8 mouse cellular contexts compared by ENCODE assay signal in genomic region chr8:119698960-119699359, GRCm38 (mm10). TPM values are rescaled to one million over a fixed set of nuclear protein-coding genes. Genes with fewer than 3 reads are reported as not detected.
A peak's percentile ranks its signal among the peaks of the same experiment; 100 is the strongest.
DNase-seq lines count a peak whose midpoint lies in the region; ATAC-seq and TF ChIP-seq lines count a peak whose summit lies in the region.

No protein-coding gene starts in this region.

- H3K27ac ChIP-seq in forebrain, embryonic 11.5 days (ENCODE audit: low read depth, low read length) = no peak overlapping the region
- no peak overlapping the region for H3K27ac ChIP-seq in forebrain, embryonic 16.5 days (ENCODE audit: low read length)
- H3K27ac ChIP-seq in cortical plate, adult 2 months (ENCODE audit: insufficient read depth, low read length) = no peak overlapping the region
- H3K27ac ChIP-seq in heart, embryonic 16.5 days (ENCODE audit: low read length) = no peak overlapping the region
- no peak overlapping the region for H3K27ac ChIP-seq in limb, embryonic 13.5 days

- H3K27me3 ChIP-seq in forebrain, embryonic 11.5 days (ENCODE audit: control insufficient read depth, insufficient read depth, low read length) = peaks cover 29% of the 10 kb centered on the region
- peaks cover 33% of the 10 kb centered on the region for H3K27me3 ChIP-seq in forebrain, embryonic 16.5 days (replicated peaks; ENCODE audit: control insufficient read depth, insufficient read depth, low read length)
- H3K27me3 ChIP-seq in heart, embryonic 16.5 days (ENCODE audit: control insufficient read depth, insufficient read depth, low read length) = peaks cover 47% of the 10 kb centered on the region
- peaks cover 63% of the 10 kb centered on the region for H3K27me3 ChIP-seq in limb, embryonic 13.5 days

- H3K9ac ChIP-seq in forebrain, embryonic 11.5 days (ENCODE audit: low read length) = no peak overlapping the region
- no peak overlapping the region for H3K9ac ChIP-seq in forebrain, embryonic 16.5 days (replicated peaks; ENCODE audit: low read depth, low read length)
- no peak overlapping the region for H3K9ac ChIP-seq in heart, embryonic 16.5 days (ENCODE audit: low read length)
- 0 out of 2 replicates have a peak overlapping the region, but pooled peaks have one; percentile 39 for H3K9ac ChIP-seq in limb, embryonic 13.5 days

- no peaks in the 10 kb centered on the region for H3K36me3 ChIP-seq in forebrain, embryonic 11.5 days (ENCODE audit: control insufficient read depth, insufficient read depth, low read length)
- H3K36me3 ChIP-seq in forebrain, embryonic 16.5 days (ENCODE audit: control insufficient read depth, insufficient read depth) = no peaks in the 10 kb centered on the region
- H3K36me3 ChIP-seq in heart, embryonic 16.5 days (ENCODE audit: control insufficient read depth, insufficient read depth) = no peaks in the 10 kb centered on the region
- H3K36me3 ChIP-seq in limb, embryonic 13.5 days = no peaks in the 10 kb centered on the region

- TF ChIP-seq POLR2A in cortical plate, adult 2 months (IDR thresholded peaks at IDR 0.05; ENCODE audit: extremely low read depth, insufficient read depth, low read length) = no peak

- no peaks in the 10 kb centered on the region for H3K9me3 ChIP-seq in forebrain, embryonic 11.5 days (ENCODE audit: control insufficient read depth, low read length)
- H3K9me3 ChIP-seq in forebrain, embryonic 16.5 days (ENCODE audit: control insufficient read depth, low read length) = no peaks in the 10 kb centered on the region
- no peaks in the 10 kb centered on the region for H3K9me3 ChIP-seq in heart, embryonic 16.5 days (replicated peaks; ENCODE audit: control insufficient read depth, low read length)
- H3K9me3 ChIP-seq in limb, embryonic 13.5 days = no peaks in the 10 kb centered on the region

- TF ChIP-seq CTCF in cortical plate, adult 2 months (IDR thresholded peaks at IDR 0.05; ENCODE audit: extremely low read depth, insufficient read depth, low read length) = peak; percentile 61

- H3K4me3 ChIP-seq in forebrain, embryonic 11.5 days (ENCODE audit: low read depth, low read length) = no peak overlapping the region
- H3K4me3 ChIP-seq in forebrain, embryonic 16.5 days (replicated peaks; ENCODE audit: low read length) = no peak overlapping the region
- H3K4me3 ChIP-seq in cortical plate, adult 2 months (ENCODE audit: insufficient read depth, low read length) = no peak overlapping the region
- H3K4me3 ChIP-seq in heart, embryonic 16.5 days (ENCODE audit: low read length) = no peak overlapping the region
- H3K4me3 ChIP-seq in limb, embryonic 13.5 days = peak overlapping the region; percentile 27; the same call in 1 of the 2 replicates

- no peaks in the 10 kb centered on the region; the same call in 1 of the 2 replicates for H3K4me1 ChIP-seq in forebrain, embryonic 11.5 days (replicated peaks; ENCODE audit: control insufficient read depth, insufficient read depth, low read length)
- no peaks in the 10 kb centered on the region for H3K4me1 ChIP-seq in forebrain, embryonic 16.5 days (replicated peaks; ENCODE audit: control insufficient read depth, insufficient read depth, low read length)
- no peaks in the 10 kb centered on the region for H3K4me1 ChIP-seq in cortical plate, adult 2 months (ENCODE audit: control insufficient read depth, insufficient read depth, low read length)
- H3K4me1 ChIP-seq in heart, embryonic 16.5 days (ENCODE audit: control insufficient read depth, insufficient read depth, low read length) = peaks cover 2% of the 10 kb centered on the region; the same call in 1 of the 2 replicates
- peaks cover 27% of the 10 kb centered on the region for H3K4me1 ChIP-seq in limb, embryonic 13.5 days

- WGBS in forebrain, embryonic 11.5 days = under 1% methylated on average over 11 of the region's 12 CpGs
- WGBS in forebrain, embryonic 16.5 days = 2% methylated on average over 12 of the region's 12 CpGs
- WGBS in heart, embryonic 16.5 days = 2% methylated on average over 12 of the region's 12 CpGs
- 4% methylated on average over 12 of the region's 12 CpGs for whole genome bisulfite sequencing in limb, embryonic 13.5 days

- no peak for ATAC-seq in forebrain, embryonic 11.5 days (replicated peaks; ENCODE audit: low FRiP score)
- ATAC-seq in forebrain, embryonic 16.5 days = no peak
- ATAC-seq in heart, embryonic 16.5 days (replicated peaks; ENCODE audit: extremely low read depth, insufficient read depth, low FRiP score) = no peak
- ATAC-seq in limb, embryonic 13.5 days (ENCODE audit: low FRiP score, low read depth) = no peak

- DNase-seq in forebrain, embryonic 11.5 days (ENCODE audit: low spot score) = peak; percentile 71
- DNase-seq in CD4-positive helper T cell, adult 2 months (ENCODE audit: low read depth, low spot score) = peak; percentile 44
- peak; percentile 43 to 58 for DNase-seq in natural killer cell, adult 2 months (ENCODE audit: low spot score in 2 of 2)
- peak; percentile 72 for DNase-seq in urinary bladder, postnatal 14 days (ENCODE audit: low spot score)

- no peak overlapping the region for H3K4me2 ChIP-seq in forebrain, embryonic 11.5 days (ENCODE audit: low read depth, low read length, severe bottlenecking)
- no peak overlapping the region for H3K4me2 ChIP-seq in forebrain, embryonic 16.5 days (ENCODE audit: low read length)
- peak overlapping the region; percentile 14; the same call in 1 of the 2 replicates for H3K4me2 ChIP-seq in heart, embryonic 16.5 days (ENCODE audit: low read depth, low read length)
- peak overlapping the region; percentile 51 for H3K4me2 ChIP-seq in limb, embryonic 13.5 days (replicated peaks)

RNA-seq across cellular contexts. Expression of gene Atp2c2, which starts 0.8 kb away (rescaled TPM):
- polyA plus RNA-seq in forebrain, embryonic 11.5 days (2014; fragmentation: Nextera tagmentation; extraction: Ambion mirVana) = 1.0 and 1.7 TPM in 2 replicates
- 0.06 and 0.14 TPM in 2 replicates for polyA plus RNA-seq in forebrain, embryonic 16.5 days (2015; fragmentation: Nextera tagmentation; extraction: Ambion mirVana)
- 0.96 and 1.1 TPM in 2 replicates for polyA plus RNA-seq in cortical plate, adult 2 months (2012; rRNA removed)
- polyA plus RNA-seq in heart, embryonic 16.5 days (2015; fragmentation: Nextera tagmentation; extraction: Ambion mirVana) = 0.26 and 0.69 TPM in 2 replicates
- 2.0 and 2.6 TPM in 2 replicates for polyA plus RNA-seq in limb, embryonic 13.5 days (2015; fragmentation: Nextera tagmentation; extraction: Ambion mirVana)

RNA-seq across cellular contexts. Expression of gene Wfdc1, which starts 32.8 kb away (rescaled TPM):
- 0.63 TPM in 1 of 2 replicates, not detected in the other for polyA plus RNA-seq in forebrain, embryonic 11.5 days (2014; fragmentation: Nextera tagmentation; extraction: Ambion mirVana)
- polyA plus RNA-seq in forebrain, embryonic 16.5 days (2015; fragmentation: Nextera tagmentation; extraction: Ambion mirVana) = 3.5 and 4.2 TPM in 2 replicates
- 17.5 and 20.3 TPM in 2 replicates for polyA plus RNA-seq in cortical plate, adult 2 months (2012; rRNA removed)
- 6.4 and 7.5 TPM in 2 replicates for polyA plus RNA-seq in heart, embryonic 16.5 days (2015; fragmentation: Nextera tagmentation; extraction: Ambion mirVana)
- polyA plus RNA-seq in limb, embryonic 13.5 days (2015; fragmentation: Nextera tagmentation; extraction: Ambion mirVana) = 0.20 and 0.24 TPM in 2 replicates

Comparison
In these comparisons a context has a peak if more than half of its experiments do, and no peak if none do; other contexts are left out.
1. H3K4me2 ChIP-seq: peak in heart, embryonic 16.5 days (single experiment) and limb, embryonic 13.5 days (single experiment); none in forebrain, embryonic 11.5 days (single experiment) and forebrain, embryonic 16.5 days (single experiment).
2. Peak in every context shown above with its lines, with median percentiles within 50 percentile points of each other: DNase-seq.